Mouse (Mus musculus) frontal cortex, adult (tissue): ENCODE data around the gene Gm20379.

Experiments used
- ATAC-seq: cut with Nextera tagmentation; 2 replicates; pipeline ENCODE4 v1.9.2; 2017; ENCODE audit warnings: mild to moderate bottlenecking, moderate library complexity, mixed read lengths; ENCODE audit not compliant: low TSS enrichment

The Gm20379 gene

DNA sequence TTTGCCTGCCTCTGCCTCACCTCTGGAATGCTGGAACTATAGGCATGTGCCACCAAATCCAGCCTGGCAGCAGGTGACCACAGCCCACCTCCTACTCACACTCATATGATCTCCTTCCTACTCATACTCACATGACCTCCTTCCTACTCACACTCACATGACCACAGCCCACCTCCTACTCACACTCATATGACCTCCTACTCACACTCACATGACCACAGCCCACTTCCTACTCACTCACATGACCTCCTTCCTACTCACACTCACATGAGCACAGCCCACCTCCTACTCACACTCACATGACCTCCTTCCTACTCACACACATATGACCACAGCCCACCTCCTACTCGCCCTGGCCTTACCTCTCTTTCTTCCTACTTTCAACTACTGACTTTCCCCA is 31.1 kb downstream of the Gm20379 start:
- ATAC-seq = no peak

GRCm38 (mm10) chr13:92337773-92338462 is 32.1 kb downstream of the Gm20379 start:
- 0 out of 2 replicates have a peak, but pooled peaks have one; percentile 16 for ATAC-seq

GRCm38 (mm10) chr13:92339787-92340186 is 34.0 kb downstream of the Gm20379 start:
- no peak for ATAC-seq

- ATAC-seq = no peak
These were observed 38.3 kb downstream of the Gm20379 start for GRCm38 (mm10) chr13:92344033-92344432.

DNA sequence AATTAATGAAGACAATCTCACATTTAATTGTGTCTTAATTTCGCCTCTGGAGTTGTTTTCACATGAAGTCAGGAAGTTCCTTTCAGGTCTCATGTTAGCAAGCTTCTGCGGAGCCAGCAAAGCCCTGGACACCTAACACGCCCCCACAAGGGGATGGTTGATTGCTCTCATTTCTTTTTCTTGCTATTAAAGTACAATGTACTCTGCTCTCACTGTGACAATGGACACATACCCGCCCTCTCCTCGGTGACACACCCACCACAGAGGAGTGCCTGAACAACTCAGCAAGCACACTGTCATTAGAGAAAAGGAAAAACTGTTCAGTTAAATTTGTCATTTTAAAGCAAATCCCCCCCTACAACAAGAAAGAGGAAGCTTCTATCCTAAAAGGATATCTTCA is 40.6 kb downstream of the Gm20379 start:
- ATAC-seq = 0 out of 2 replicates have a peak, but pooled peaks have one; percentile 26

GRCm38 (mm10) chr13:92351100-92351499 is 45.3 kb downstream of the Gm20379 start:
- ATAC-seq = no peak

DNA sequence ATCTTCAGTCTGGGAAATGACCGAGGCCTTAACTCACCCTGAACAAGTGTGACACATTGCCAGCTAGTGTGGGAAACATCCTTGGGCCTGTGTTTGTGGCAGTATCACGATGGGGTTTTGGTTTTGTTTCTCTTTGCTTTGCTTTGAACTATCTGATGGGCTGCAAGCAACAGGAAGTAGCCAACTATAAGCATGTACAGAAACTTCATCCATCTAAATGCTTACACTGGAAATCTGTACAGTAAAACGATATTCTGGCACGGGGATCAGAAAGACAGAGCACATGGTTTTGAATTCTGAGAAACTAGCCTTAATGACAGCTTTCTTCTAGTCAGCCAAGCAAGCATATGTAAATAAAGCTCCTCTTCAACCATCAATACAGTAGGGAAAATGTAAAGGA is 48.2 kb downstream of the Gm20379 start:
- ATAC-seq = 0 out of 2 replicates have a peak, but pooled peaks have one; percentile 1

DNA sequence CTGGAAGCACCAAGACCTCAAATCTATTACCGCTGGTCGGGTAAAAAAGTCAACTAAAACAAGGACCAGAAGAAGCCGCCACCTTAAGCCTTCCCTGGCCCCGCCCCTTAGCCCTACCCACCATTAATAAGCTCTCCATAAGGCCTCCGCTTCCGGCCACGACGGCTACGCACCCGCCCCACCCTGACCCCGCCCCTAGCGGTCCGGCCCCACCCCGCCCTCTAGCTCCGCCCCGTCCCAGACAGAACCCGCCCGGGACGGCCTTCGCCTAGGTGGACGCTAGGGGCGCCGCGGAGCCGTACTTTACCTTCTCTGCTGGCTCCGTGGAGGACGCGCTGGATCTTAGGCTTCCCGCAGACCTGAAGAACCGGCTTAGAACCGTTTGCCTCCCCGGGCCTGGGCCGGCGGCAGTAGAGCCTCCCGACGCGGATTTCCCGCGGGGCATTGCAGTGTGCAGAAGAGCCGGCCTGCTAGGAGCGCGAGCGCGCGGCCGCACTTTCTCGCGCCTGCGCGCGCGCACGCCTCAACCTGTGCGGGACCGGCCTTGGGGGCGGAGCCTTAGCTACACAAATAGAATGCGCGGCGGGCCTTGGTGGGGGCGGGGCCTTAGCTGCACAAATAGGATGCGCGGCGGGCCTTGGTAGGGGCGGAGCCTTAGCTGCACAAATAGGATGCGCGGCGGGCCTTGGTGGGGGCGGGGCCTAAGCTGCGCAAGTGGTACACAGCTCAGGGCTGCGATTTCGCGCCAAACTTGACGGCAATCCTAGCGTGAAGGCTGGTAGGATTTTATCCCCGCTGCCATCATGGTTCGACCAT is 48.9 kb downstream of the Gm20379 start, which contains the start of the genes Dhfr and Msh3:
Gene Dhfr, plus strand, starts transcription at position 271 of the 816 bp plus-strand sequence.
Gene Msh3, minus strand, starts transcription at position 548 of the 816 bp plus-strand sequence.
- peak; percentile 93 for ATAC-seq

- ATAC-seq = no peak; the same call in 1 of the 2 replicates
These were observed 49.5 kb downstream of the Gm20379 start for GRCm38 (mm10) chr13:92355272-92355643.

- ATAC-seq = no peak
These were observed 50.6 kb downstream of the Gm20379 start for GRCm38 (mm10) chr13:92356376-92356775.
